Mouse (Mus musculus): ENCODE measurements around the gene Sox13. TPM values are rescaled to one million over a fixed set of nuclear protein-coding genes. Genes with fewer than 3 reads are reported as not detected.

Sox13 gene
- 10 to 100 TPM in 3 of 4 experiments, 1 to 10 TPM in 1; 8.0 to 12.5 (median 11.4) TPM for total RNA-seq (2022)

- no peak for DNase-seq (ENCODE audit: low spot score in 2 of 2)
Observed at GRCm38 (mm10) chr1:133423543-133424480, at the start of gene Sox13. Gene Sox13, minus strand, starts transcription at chr1:133424377.

GRCm38 (mm10) chr1:133471556-133471955 is 47.4 kb upstream of the Sox13 start:
- no peak for DNase-seq (ENCODE audit: low spot score in 2 of 2)

GRCm38 (mm10) chr1:133471086-133471485 is 46.9 kb upstream of the Sox13 start:
- DNase-seq (ENCODE audit: low spot score in 2 of 2): no peak

GRCm38 (mm10) chr1:133470242-133471025 is 46.3 kb upstream of the Sox13 start:
- no peak for DNase-seq (ENCODE audit: low spot score in 2 of 2)

- no peak for DNase-seq (ENCODE audit: low spot score in 2 of 2)
Observed at GRCm38 (mm10) chr1:133469213-133469612, 45.0 kb upstream of the Sox13 start.

DNA sequence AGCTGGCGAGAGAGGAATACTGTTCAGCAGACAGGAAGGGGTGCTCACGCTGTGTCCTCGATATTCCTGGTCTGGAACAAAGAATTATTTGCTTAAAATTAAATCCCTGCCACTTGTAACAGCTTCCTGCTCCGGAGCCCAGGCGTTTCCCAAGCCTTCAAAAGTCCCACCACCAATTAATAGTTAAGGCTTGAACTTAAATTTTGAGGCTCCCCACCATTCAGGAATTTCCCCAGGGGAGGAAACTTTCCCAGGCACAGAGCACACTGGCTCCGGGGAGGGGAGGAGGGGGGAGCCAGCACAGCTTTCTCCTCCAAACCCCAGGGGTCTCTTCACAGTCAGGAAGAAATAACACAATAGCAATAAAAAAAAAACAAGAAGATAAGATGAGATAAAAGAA is 44.6 kb upstream of the Sox13 start:
- DNase-seq (ENCODE audit: low spot score in 2 of 2): no peak

GRCm38 (mm10) chr1:133467905-133468304 is 43.7 kb upstream of the Sox13 start:
- DNase-seq (ENCODE audit: low spot score in 2 of 2): no peak

DNA sequence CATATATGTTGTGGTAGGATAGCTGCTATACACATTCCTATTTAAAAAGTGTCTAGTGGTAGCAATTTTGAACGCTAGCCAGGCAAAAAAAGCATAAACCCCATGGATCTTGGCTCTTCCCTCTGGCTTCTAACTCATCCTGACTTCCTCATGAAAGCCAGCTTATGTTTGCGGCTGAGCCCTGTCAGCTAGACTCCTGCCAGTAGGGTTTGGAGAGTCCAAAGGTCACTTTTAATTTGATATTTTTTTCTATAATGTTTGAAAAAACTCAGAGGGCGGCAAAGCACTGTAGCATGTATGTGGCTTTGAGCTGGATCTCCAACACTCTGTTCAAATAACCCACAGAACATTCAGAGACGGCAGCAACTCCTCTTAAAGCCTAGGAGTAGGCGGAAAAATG is 39.0 kb upstream of the Sox13 start:
- no peak for DNase-seq (ENCODE audit: low spot score in 2 of 2)

DNA sequence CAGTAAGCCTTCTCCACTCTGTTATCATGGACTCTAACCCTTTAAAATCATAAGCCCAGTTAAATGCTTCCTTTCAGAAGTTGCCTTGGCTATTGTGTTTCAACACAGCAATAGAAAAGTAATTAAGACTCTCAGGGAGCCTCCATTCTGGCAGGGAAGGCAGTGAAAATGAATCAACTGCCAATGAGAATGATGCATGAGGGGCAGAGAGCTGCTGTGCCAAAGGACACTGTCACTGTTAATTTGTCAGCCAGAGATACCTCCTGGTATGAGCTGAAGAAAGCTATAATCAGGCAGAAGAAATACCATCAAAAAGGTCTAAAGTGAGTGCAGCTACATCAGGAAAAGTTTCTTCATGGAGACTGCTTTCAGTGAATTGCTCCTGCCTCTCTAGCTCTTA is 36.8 kb upstream of the Sox13 start:
- no peak for DNase-seq (ENCODE audit: low spot score in 2 of 2)

DNA sequence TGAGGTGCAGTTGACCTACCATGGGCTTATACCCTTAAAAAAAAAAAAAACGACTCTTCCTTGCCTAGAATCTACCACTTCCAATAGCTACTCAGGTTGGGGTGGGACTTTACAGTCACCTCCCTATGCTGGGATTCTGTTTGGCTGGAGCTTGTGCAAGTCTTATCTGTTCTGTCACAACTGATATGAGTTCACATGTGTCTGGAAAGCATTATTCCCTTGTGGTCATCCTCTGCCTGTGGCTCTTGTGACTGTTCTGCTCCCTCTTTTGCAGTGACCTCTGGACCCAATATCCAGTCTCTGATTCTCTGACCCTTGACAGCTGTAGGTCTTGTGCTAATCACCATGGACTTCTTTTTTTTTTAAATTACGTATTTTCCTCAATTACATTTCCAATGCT is 31.9 kb upstream of the Sox13 start:
- DNase-seq (ENCODE audit: low spot score in 2 of 2): no peak

DNA sequence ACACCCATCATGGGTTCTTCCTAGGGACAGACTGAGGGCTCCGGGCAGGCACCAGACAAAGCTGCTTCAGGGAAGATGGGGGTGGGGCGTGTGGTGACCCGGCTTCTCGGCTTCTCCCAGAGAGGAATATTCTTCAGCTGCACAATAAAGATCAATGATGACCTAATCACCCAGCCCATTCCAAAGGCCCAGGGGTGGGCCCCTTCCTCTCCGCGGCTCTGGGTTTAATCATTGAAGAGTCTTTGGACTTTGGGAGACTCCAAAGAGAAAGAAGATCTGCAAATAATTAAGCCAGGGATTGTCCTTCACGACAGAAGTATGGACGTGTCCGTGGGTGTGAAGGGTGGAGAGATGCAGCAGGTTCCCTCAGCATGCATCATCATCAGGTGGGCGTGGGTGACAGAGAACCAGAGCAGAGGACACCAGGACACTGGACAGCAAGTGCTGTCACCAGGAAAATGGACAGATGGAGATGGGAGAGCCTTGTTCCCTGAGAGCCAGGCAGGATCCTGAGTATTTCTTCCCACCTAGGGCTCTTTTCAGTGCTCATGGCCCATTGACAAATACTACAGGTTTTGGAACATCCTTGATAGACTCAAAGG is 28.5 kb upstream of the Sox13 start:
- DNase-seq (ENCODE audit: low spot score in 2 of 2): no peak

DNA sequence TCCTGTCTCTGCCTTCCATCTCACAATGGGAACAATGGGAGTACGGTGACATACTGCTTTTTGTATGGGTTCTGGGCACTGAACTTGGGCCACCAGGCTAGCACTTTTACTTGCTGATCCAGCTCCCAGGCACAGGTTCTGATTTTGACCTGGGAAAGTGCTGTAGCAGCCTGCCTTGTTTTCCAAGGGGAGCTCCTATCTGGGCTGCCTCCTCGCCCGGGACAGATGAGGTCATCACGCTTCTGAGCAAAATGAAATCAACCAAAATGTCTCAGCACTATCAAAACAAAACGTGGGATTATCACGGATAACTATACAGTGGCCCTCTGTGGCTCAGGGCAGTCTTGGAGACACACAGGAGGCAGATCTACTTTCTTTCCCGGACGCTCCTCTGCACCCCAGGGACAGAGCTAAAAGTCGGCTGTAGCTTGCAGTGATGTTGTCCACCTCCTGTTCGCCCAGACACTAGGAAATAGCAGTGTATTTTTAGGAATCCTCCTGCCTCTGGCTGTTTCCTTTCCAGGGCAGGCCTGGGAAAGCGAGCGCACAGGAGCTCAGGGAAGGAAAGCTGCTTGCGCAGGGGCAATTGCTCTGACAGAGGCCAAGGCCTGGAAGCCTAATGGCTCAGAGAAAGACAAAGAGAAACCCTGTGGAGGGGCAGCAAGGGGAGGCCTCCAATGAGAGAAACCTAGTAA is 27.8 kb upstream of the Sox13 start:
- no peak for DNase-seq (ENCODE audit: low spot score in 2 of 2)

GRCm38 (mm10) chr1:133451025-133451424 is 26.8 kb upstream of the Sox13 start:
- no peak for DNase-seq (ENCODE audit: low spot score in 2 of 2)

DNA sequence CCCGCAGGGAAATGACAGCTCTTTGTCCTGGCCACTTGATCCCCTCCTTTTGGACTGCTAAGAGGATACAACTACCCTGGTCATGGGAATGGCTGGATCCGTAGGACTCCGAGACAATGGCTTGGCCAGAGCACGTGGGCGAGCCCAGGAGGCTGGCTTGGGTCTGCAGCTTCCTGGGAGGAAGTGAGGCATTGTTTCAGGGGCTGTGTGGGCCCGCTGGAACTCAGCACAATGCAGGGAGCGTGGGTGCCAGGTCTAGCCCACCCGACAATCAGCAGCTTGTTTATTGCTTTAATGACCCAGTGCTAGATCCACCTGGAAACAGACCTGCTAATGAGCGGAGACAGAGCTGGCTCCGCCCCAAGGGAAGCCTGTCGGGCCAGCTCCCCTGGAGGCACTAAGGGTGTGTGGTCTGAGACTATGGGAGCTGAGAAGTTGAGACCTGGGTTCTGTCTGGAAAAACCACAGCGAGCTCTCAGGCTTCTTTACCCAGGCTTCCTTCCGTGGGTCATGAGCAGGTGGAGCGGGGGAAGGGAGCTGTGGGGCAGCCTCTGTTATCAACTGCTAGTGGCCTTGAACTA is 24.3 kb upstream of the Sox13 start:
- DNase-seq (ENCODE audit: low spot score in 2 of 2): no peak

DNA sequence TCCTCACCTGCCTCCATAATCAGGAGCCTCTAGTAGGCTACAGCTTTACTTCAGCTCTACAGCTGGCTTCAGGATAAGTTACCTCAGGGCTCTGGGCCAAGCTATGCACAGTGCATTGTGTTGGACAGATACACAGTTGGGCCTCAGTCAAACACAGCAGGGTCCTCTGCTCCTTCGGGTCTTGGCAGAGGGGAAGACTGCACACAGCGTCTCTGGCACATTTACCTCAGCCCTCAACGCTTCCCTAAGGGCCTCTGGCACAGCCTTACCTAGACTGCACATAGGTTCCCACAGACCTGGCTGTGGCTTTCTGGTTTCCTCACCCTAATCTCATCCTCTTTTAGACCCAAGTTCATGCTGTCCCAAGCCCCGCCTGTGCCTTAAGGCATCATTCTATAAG is 22.1 kb upstream of the Sox13 start:
- DNase-seq (ENCODE audit: low spot score in 2 of 2): no peak

- no peak for DNase-seq (ENCODE audit: low spot score in 2 of 2)
Observed at GRCm38 (mm10) chr1:133444315-133444714, 20.1 kb upstream of the Sox13 start.

DNA sequence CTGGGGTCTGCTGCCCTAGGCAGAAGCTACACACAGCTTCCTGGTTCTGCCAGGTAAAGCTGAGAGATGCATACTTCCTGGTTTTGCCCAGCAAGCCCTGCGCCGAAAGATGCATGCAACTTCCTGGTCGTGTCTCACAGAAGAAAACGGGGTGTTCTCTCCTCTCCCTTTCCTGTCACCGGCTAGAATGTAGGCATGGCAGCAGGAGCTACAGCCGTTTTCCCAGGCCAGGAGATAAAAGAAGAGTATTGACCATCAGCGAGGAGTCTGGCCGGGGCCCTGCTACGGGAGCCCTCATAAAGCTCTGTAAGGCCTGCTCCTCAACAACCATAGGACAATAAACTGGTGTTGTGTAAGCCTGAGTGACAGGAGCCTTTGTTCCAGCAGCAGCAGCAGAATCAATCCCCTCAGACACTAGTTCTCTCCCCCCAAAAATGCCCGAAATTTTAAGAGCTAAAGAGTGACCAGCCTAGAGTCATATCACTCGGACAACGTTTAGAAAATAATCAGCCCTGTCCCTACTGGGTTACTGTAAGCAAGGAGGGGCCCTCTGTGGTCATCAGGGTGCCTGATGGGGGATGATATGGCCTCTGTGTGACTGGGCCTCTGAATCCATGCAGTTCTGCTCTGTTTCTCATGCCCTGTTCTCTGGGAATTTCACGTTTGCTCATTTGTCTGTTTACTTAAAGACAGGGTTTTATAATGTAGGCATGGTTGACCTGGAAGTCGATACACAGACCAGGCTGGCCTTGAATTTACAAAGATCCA is 13.9 kb upstream of the Sox13 start:
- no peak for DNase-seq (ENCODE audit: low spot score in 2 of 2)

- DNase-seq (ENCODE audit: low spot score in 2 of 2): no peak
Observed at GRCm38 (mm10) chr1:133434756-133435112, 10.6 kb upstream of the Sox13 start.

- peak in 1 of 2 experiments; percentile 39 for DNase-seq (ENCODE audit: low spot score in 2 of 2)
Observed at GRCm38 (mm10) chr1:133434018-133434755, 10.0 kb upstream of the Sox13 start.

DNA sequence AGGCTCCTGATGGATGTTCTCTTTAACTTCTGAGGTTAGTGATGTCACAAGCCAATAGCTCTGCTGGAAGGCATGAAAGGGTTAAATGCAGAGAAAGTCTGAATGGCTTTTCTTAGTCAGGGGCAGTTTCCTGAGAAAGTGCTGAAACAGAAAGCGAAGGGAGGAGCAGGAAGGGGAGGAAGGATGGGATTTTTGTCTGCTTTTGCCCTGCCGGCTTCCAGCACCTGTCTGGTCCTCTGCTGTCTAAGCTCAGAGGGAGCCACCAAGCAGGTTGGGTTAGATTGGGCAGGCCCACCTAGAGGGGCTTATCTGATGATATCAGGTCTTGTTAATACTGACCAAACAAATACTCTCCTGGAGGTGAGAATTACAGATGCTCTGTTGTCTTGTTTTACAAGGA is 8.4 kb upstream of the Sox13 start:
- no peak for DNase-seq (ENCODE audit: low spot score in 2 of 2)
